Mouse (Mus musculus): Measurements from ENCODE around the gene Cavin3. TPM values are rescaled to one million over a fixed set of nuclear protein-coding genes. Genes with fewer than 3 reads are reported as not detected.

The Cavin3 gene
- polyA plus RNA-seq, 2 experiments = 2.6 to 4.7 TPM

- H3K4me1 ChIP-seq (replicated peaks; ENCODE audit: control insufficient read depth in 2 of 2, insufficient read depth in 2 of 2, low read length in 1 of 2) = no peaks in the 10 kb centered on the region
- TF ChIP-seq CTCF (IDR thresholded peaks at IDR 0.05; ENCODE audit: low read depth) (no peak), EP300 (IDR thresholded peaks at IDR 0.05; ENCODE audit: low read depth) (no peak)
- no peaks in the 10 kb centered on the region for H3K27me3 ChIP-seq (ENCODE audit: control insufficient read depth, insufficient read depth, low read length)
- DNase-seq (ENCODE audit: low read depth in 3 of 3, low spot score in 3 of 3) (no peak), ATAC-seq (ENCODE audit: insufficient read depth) (no peak)
- no peak overlapping the region for H3K4me3 ChIP-seq (ENCODE audit: insufficient read depth in 1 of 2, low read depth in 2 of 2, low read length in 2 of 2)
- WGBS (ENCODE audit: insufficient replicate concordance) = 53% methylated on average over 5 of the region's 5 CpGs
- no peak overlapping the region for H3K9ac ChIP-seq (replicated peaks)
- H3K4me2 ChIP-seq (ENCODE audit: low read depth) = no peak overlapping the region
- no peaks in the 10 kb centered on the region for H3K36me3 ChIP-seq (replicated peaks; ENCODE audit: control insufficient read depth, insufficient read depth, low read depth)
- no peak overlapping the region for H3K27ac ChIP-seq
- no peaks in the 10 kb centered on the region for H3K9me3 ChIP-seq (ENCODE audit: control insufficient read depth, low read length)
Observed at GRCm38 (mm10) chr7:105513845-105514291, 31.8 kb upstream of the Cavin3 start.

GRCm38 (mm10) chr7:105510143-105510542 lies 28.0 kb upstream of the Cavin3 start:
- Histone ChIP-seq H3K4me3 (ENCODE audit: insufficient read depth in 1 of 2, low read depth in 2 of 2, low read length in 2 of 2) (no peak overlapping the region), H3K9me3 (ENCODE audit: control insufficient read depth, low read length) (no peaks in the 10 kb centered on the region), H3K27me3 (ENCODE audit: control insufficient read depth, insufficient read depth, low read length) (no peaks in the 10 kb centered on the region), H3K9ac (replicated peaks) (no peak overlapping the region), H3K36me3 (replicated peaks; ENCODE audit: control insufficient read depth, insufficient read depth, low read depth) (no peaks in the 10 kb centered on the region), H3K4me1 (replicated peaks; ENCODE audit: control insufficient read depth in 2 of 2, insufficient read depth in 2 of 2, low read length in 1 of 2) (no peaks in the 10 kb centered on the region), H3K27ac (no peak overlapping the region), H3K4me2 (ENCODE audit: low read depth) (no peak overlapping the region)
- 55% methylated on average over 5 of the region's 5 CpGs for WGBS (ENCODE audit: insufficient replicate concordance)
- TF ChIP-seq EP300 (IDR thresholded peaks at IDR 0.05; ENCODE audit: low read depth) = no peak
- TF ChIP-seq CTCF (IDR thresholded peaks at IDR 0.05; ENCODE audit: low read depth) = no peak
- DNase-seq (ENCODE audit: low read depth in 3 of 3, low spot score in 3 of 3) (no peak), ATAC-seq (ENCODE audit: insufficient read depth) (no peak)

- H3K36me3 ChIP-seq (replicated peaks; ENCODE audit: control insufficient read depth, insufficient read depth, low read depth) = no peaks in the 10 kb centered on the region
- WGBS (ENCODE audit: insufficient replicate concordance) = 48% methylated on average over 4 of the region's 4 CpGs
- ATAC-seq (ENCODE audit: insufficient read depth) = no peak
- H3K4me1 ChIP-seq (replicated peaks; ENCODE audit: control insufficient read depth in 2 of 2, insufficient read depth in 2 of 2, low read length in 1 of 2) = no peaks in the 10 kb centered on the region
- TF ChIP-seq EP300 (IDR thresholded peaks at IDR 0.05; ENCODE audit: low read depth) = no peak
- no peak for TF ChIP-seq CTCF (IDR thresholded peaks at IDR 0.05; ENCODE audit: low read depth)
- H3K4me2 ChIP-seq (ENCODE audit: low read depth) = no peak overlapping the region
- no peak overlapping the region for H3K9ac ChIP-seq (replicated peaks)
- H3K27ac ChIP-seq = no peak overlapping the region
- no peaks in the 10 kb centered on the region for H3K27me3 ChIP-seq (ENCODE audit: control insufficient read depth, insufficient read depth, low read length)
- no peak for DNase-seq (ENCODE audit: low read depth in 3 of 3, low spot score in 3 of 3)
- no peaks in the 10 kb centered on the region for H3K9me3 ChIP-seq (ENCODE audit: control insufficient read depth, low read length)
- H3K4me3 ChIP-seq (ENCODE audit: insufficient read depth in 1 of 2, low read depth in 2 of 2, low read length in 2 of 2) = no peak overlapping the region
Observed at GRCm38 (mm10) chr7:105507257-105507656, 25.2 kb upstream of the Cavin3 start.

GRCm38 (mm10) chr7:105501984-105502383 lies 19.9 kb upstream of the Cavin3 start:
- no peaks in the 10 kb centered on the region for H3K36me3 ChIP-seq (replicated peaks; ENCODE audit: control insufficient read depth, insufficient read depth, low read depth)
- TF ChIP-seq EP300 (IDR thresholded peaks at IDR 0.05; ENCODE audit: low read depth) (no peak), CTCF (IDR thresholded peaks at IDR 0.05; ENCODE audit: low read depth) (no peak)
- 59% methylated on average over 4 of the region's 4 CpGs for WGBS (ENCODE audit: insufficient replicate concordance)
- H3K9me3 ChIP-seq (ENCODE audit: control insufficient read depth, low read length) = no peaks in the 10 kb centered on the region
- H3K4me1 ChIP-seq (replicated peaks; ENCODE audit: control insufficient read depth in 2 of 2, insufficient read depth in 2 of 2, low read length in 1 of 2) = no peaks in the 10 kb centered on the region
- no peak for ATAC-seq (ENCODE audit: insufficient read depth)
- H3K9ac ChIP-seq (replicated peaks) = no peak overlapping the region
- no peak for DNase-seq (ENCODE audit: low read depth in 3 of 3, low spot score in 3 of 3)
- H3K4me2 ChIP-seq (ENCODE audit: low read depth) = no peak overlapping the region
- no peaks in the 10 kb centered on the region for H3K27me3 ChIP-seq (ENCODE audit: control insufficient read depth, insufficient read depth, low read length)
- no peak overlapping the region for H3K4me3 ChIP-seq (ENCODE audit: insufficient read depth in 1 of 2, low read depth in 2 of 2, low read length in 2 of 2)
- H3K27ac ChIP-seq = no peak overlapping the region

- TF ChIP-seq EP300 (IDR thresholded peaks at IDR 0.05; ENCODE audit: low read depth) (no peak), CTCF (IDR thresholded peaks at IDR 0.05; ENCODE audit: low read depth) (no peak)
- no peak for DNase-seq (ENCODE audit: low read depth in 3 of 3, low spot score in 3 of 3)
- Histone ChIP-seq H3K9ac (replicated peaks) (no peak overlapping the region), H3K4me1 (replicated peaks; ENCODE audit: control insufficient read depth in 2 of 2, insufficient read depth in 2 of 2, low read length in 1 of 2) (no peaks in the 10 kb centered on the region), H3K9me3 (ENCODE audit: control insufficient read depth, low read length) (no peaks in the 10 kb centered on the region), H3K36me3 (replicated peaks; ENCODE audit: control insufficient read depth, insufficient read depth, low read depth) (no peaks in the 10 kb centered on the region), H3K27me3 (ENCODE audit: control insufficient read depth, insufficient read depth, low read length) (no peaks in the 10 kb centered on the region), H3K27ac (no peak overlapping the region), H3K4me2 (ENCODE audit: low read depth) (no peak overlapping the region), H3K4me3 (ENCODE audit: insufficient read depth in 1 of 2, low read depth in 2 of 2, low read length in 2 of 2) (no peak overlapping the region)
- WGBS (ENCODE audit: insufficient replicate concordance) = 43% methylated on average over 1 of the region's 1 CpGs
- no peak for ATAC-seq (ENCODE audit: insufficient read depth)
Observed at GRCm38 (mm10) chr7:105499676-105500075, 17.6 kb upstream of the Cavin3 start.
